Mouse (Mus musculus) neural tube, embryonic 15.5 days (tissue): ENCODE measurements around the gene Slc16a1. TPM values are rescaled to one million over a fixed set of nuclear protein-coding genes. Genes with fewer than 3 reads are reported as not detected.

ENCODE experiments used
- ATAC-seq: fragments of 200-750 bp; cut with Nextera tagmentation; 2 replicates; pipeline ENCODE4 v1.8.0; 2017; ENCODE audit warnings: mild to moderate bottlenecking, moderate TSS enrichment, moderate library complexity; ENCODE audit not compliant: low FRiP score
- H3K27ac ChIP-seq: fragments of 300-500 bp; sonication (generic); replicated peaks from 2 replicates; pipeline ENCODE4 v1.5.1; 2015; ENCODE audit warnings: mild to moderate bottlenecking, inconsistent platforms
- H3K27me3 ChIP-seq: fragments of 300-500 bp; sonication (generic); replicated peaks from 2 replicates; pipeline ENCODE4 v1.6.1; 2015; ENCODE audit warnings: inconsistent platforms
- H3K36me3 ChIP-seq: fragments of 300-500 bp; sonication (generic); 2 replicates; pipeline ENCODE4 v1.6.1; 2015; ENCODE audit warnings: inconsistent platforms
- H3K4me1 ChIP-seq: fragments of 300-500 bp; sonication (generic); 2 replicates; pipeline ENCODE4 v1.6.1; 2015; ENCODE audit warnings: inconsistent platforms
- H3K4me2 ChIP-seq: fragments of 300-500 bp; sonication (generic); 2 replicates; pipeline ENCODE4 v1.6.1; 2015; ENCODE audit warnings: inconsistent platforms, mild to moderate bottlenecking, moderate library complexity
- H3K4me3 ChIP-seq: fragments of 300-500 bp; sonication (generic); replicated peaks from 2 replicates; pipeline ENCODE4 v1.5.1; 2015; ENCODE audit warnings: mild to moderate bottlenecking, inconsistent platforms
- H3K9ac ChIP-seq: fragments of 300-500 bp; sonication (generic); replicated peaks from 2 replicates; pipeline ENCODE4 v1.6.1; 2015; ENCODE audit warnings: mild to moderate bottlenecking, inconsistent platforms
- H3K9me3 ChIP-seq: fragments of 300-500 bp; sonication (generic); replicated peaks from 2 replicates; pipeline ENCODE4 v1.6.1; 2016; ENCODE audit warnings: inconsistent platforms
- WGBS: fragments of 180-500 bp; shearing (Covaris S2); methylation state at CpG from one replicate; pipeline ENCODE4 v1.1.7; 2015; ENCODE audit warnings: mixed read lengths; 5-methylcytosine and 5-hydroxymethylcytosine counted together
- polyA plus RNA-seq: library from polyadenylated mRNA; unstranded; fragments of >200 nt; fragmentation: Nextera tagmentation; extraction: Ambion mirVana; gene quantifications from 2 replicates; pipeline ENCODE4 v1.2.1, GENCODE M21; 2015

Gene Slc16a1
- polyA plus RNA-seq, 1 experiment from 2014 or later = 10.5 TPM

- WGBS = 97% methylated on average over 1 of the region's 1 CpGs
- no peak overlapping the region for H3K4me3 ChIP-seq
- H3K4me1 ChIP-seq = peaks cover 7% of the 10 kb centered on the region; the same call in 1 of the 2 replicates
Observed at GRCm38 (mm10) chr3:104614081-104614480, 24.4 kb upstream of the Slc16a1 start.

GRCm38 (mm10) chr3:104615216-104615615 is 23.3 kb upstream of the Slc16a1 start:
- Histone ChIP-seq H3K27ac (no peak overlapping the region), H3K4me3 (no peak overlapping the region), H3K4me2 (no peak overlapping the region), H3K36me3 (no peaks in the 10 kb centered on the region), H3K4me1 (peaks cover 7% of the 10 kb centered on the region; the same call in 1 of the 2 replicates), H3K27me3 (no peaks in the 10 kb centered on the region), H3K9me3 (no peaks in the 10 kb centered on the region), H3K9ac (no peak overlapping the region)
- 80% methylated on average over 2 of the region's 2 CpGs for whole genome bisulfite sequencing
- no peak for ATAC-seq

More at GRCm38 (mm10) chr3:104614081-104614480, 24.4 kb upstream of the Slc16a1 start:
- ATAC-seq = no peak
- H3K4me2 ChIP-seq = no peak overlapping the region
- H3K9ac ChIP-seq = no peak overlapping the region
- H3K36me3 ChIP-seq = no peaks in the 10 kb centered on the region
- H3K27ac ChIP-seq = no peak overlapping the region
- H3K27me3 ChIP-seq = no peaks in the 10 kb centered on the region
- H3K9me3 ChIP-seq = no peaks in the 10 kb centered on the region

GRCm38 (mm10) chr3:104616155-104616554 is 22.3 kb upstream of the Slc16a1 start:
- Histone ChIP-seq H3K36me3 (no peaks in the 10 kb centered on the region), H3K4me1 (peaks cover 7% of the 10 kb centered on the region; the same call in 1 of the 2 replicates), H3K4me3 (no peak overlapping the region), H3K27ac (no peak overlapping the region), H3K9ac (no peak overlapping the region), H3K27me3 (no peaks in the 10 kb centered on the region), H3K4me2 (peak overlapping the region; percentile 31), H3K9me3 (no peaks in the 10 kb centered on the region)
- 27% methylated on average over 8 of the region's 8 CpGs for whole genome bisulfite sequencing
- ATAC-seq = peak; percentile 76

- Histone ChIP-seq H3K9me3 (no peaks in the 10 kb centered on the region), H3K4me1 (no peaks in the 10 kb centered on the region), H3K9ac (no peak overlapping the region), H3K4me2 (no peak overlapping the region), H3K4me3 (no peak overlapping the region), H3K36me3 (no peaks in the 10 kb centered on the region), H3K27me3 (no peaks in the 10 kb centered on the region), H3K27ac (no peak overlapping the region)
- WGBS = 73% methylated on average over 1 of the region's 1 CpGs
- ATAC-seq = no peak
Observed at GRCm38 (mm10) chr3:104621841-104622240, 16.6 kb upstream of the Slc16a1 start.

GRCm38 (mm10) chr3:104629810-104630209 is 8.7 kb upstream of the Slc16a1 start:
- no peak overlapping the region for H3K4me3 ChIP-seq
- no peaks in the 10 kb centered on the region for H3K27me3 ChIP-seq
- H3K4me2 ChIP-seq = no peak overlapping the region
- no peak overlapping the region for H3K9ac ChIP-seq
- no peaks in the 10 kb centered on the region for H3K9me3 ChIP-seq
- H3K36me3 ChIP-seq = no peaks in the 10 kb centered on the region
- WGBS = 28% methylated on average over 2 of the region's 2 CpGs
- H3K4me1 ChIP-seq = no peaks in the 10 kb centered on the region
- H3K27ac ChIP-seq = no peak overlapping the region
- no peak for ATAC-seq

GRCm38 (mm10) chr3:104630941-104631340 is 7.5 kb upstream of the Slc16a1 start:
- Histone ChIP-seq H3K27me3 (no peaks in the 10 kb centered on the region), H3K36me3 (no peaks in the 10 kb centered on the region), H3K27ac (no peak overlapping the region), H3K9ac (no peak overlapping the region), H3K4me3 (no peak overlapping the region), H3K4me2 (no peak overlapping the region), H3K9me3 (no peaks in the 10 kb centered on the region), H3K4me1 (no peaks in the 10 kb centered on the region)
- ATAC-seq = no peak
- WGBS = 95% methylated on average over 2 of the region's 2 CpGs

- Histone ChIP-seq H3K4me2 (no peak overlapping the region), H3K27me3 (no peaks in the 10 kb centered on the region), H3K27ac (no peak overlapping the region), H3K9ac (no peak overlapping the region), H3K36me3 (no peaks in the 10 kb centered on the region), H3K4me3 (no peak overlapping the region), H3K9me3 (no peaks in the 10 kb centered on the region), H3K4me1 (peaks cover 6% of the 10 kb centered on the region; the same call in 1 of the 2 replicates)
- 82% methylated on average over 4 of the region's 4 CpGs for WGBS
- ATAC-seq = no peak
Observed at GRCm38 (mm10) chr3:104632560-104633162, 5.8 kb upstream of the Slc16a1 start.

- Histone ChIP-seq H3K4me1 (peaks cover 19% of the 10 kb centered on the region), H3K9ac (no peak overlapping the region), H3K36me3 (no peaks in the 10 kb centered on the region), H3K4me3 (no peak overlapping the region), H3K27me3 (no peaks in the 10 kb centered on the region), H3K27ac (no peak overlapping the region), H3K9me3 (no peaks in the 10 kb centered on the region), H3K4me2 (no peak overlapping the region)
- 85% methylated on average over 2 of the region's 2 CpGs for WGBS
- ATAC-seq = no peak
Observed at GRCm38 (mm10) chr3:104636491-104636890, 2.0 kb upstream of the Slc16a1 start.

GRCm38 (mm10) chr3:104637427-104638402 is 753 bp upstream of the Slc16a1 start:
- Histone ChIP-seq H3K4me2 (peak overlapping the region; percentile 96), H3K4me1 (peaks cover 19% of the 10 kb centered on the region), H3K27ac (peak overlapping the region; percentile 67), H3K9me3 (no peaks in the 10 kb centered on the region), H3K4me3 (peak overlapping the region; percentile 78), H3K9ac (peak overlapping the region; percentile 69), H3K27me3 (no peaks in the 10 kb centered on the region), H3K36me3 (no peaks in the 10 kb centered on the region)
- ATAC-seq = peak; percentile 70
- WGBS = 13% methylated on average over 38 of the region's 38 CpGs

GRCm38 (mm10) chr3:104638932-104639748 is 672 bp downstream of the Slc16a1 start:
- Histone ChIP-seq H3K4me2 (peak overlapping the region; percentile 96), H3K4me3 (peak overlapping the region; percentile 78), H3K9ac (peak overlapping the region; percentile 69), H3K9me3 (no peaks in the 10 kb centered on the region), H3K4me1 (peaks cover 19% of the 10 kb centered on the region), H3K27ac (peak overlapping the region; percentile 60; the same call in 1 of the 2 replicates), H3K36me3 (no peaks in the 10 kb centered on the region), H3K27me3 (no peaks in the 10 kb centered on the region)
- under 1% methylated on average over 48 of the region's 58 CpGs for WGBS
- ATAC-seq = peak; percentile 65

- no peaks in the 10 kb centered on the region for H3K9me3 ChIP-seq
- no peaks in the 10 kb centered on the region for H3K36me3 ChIP-seq
- ATAC-seq = no peak
- peaks cover 19% of the 10 kb centered on the region for H3K4me1 ChIP-seq
- WGBS = 21% methylated on average over 10 of the region's 10 CpGs
- peak overlapping the region; percentile 78 for H3K4me3 ChIP-seq
- H3K27me3 ChIP-seq = no peaks in the 10 kb centered on the region
- H3K9ac ChIP-seq = peak overlapping the region; percentile 69; the same call in 1 of the 2 replicates
- H3K4me2 ChIP-seq = peak overlapping the region; percentile 96
- no peak overlapping the region for H3K27ac ChIP-seq
Observed at GRCm38 (mm10) chr3:104639749-104640368, 1.4 kb downstream of the Slc16a1 start.
